Mouse (Mus musculus): ENCODE results near the gene Gm20388. TPM values are rescaled to one million over a fixed set of nuclear protein-coding genes. Genes with fewer than 3 reads are reported as not detected.

Gm20388 gene
- polyA plus RNA-seq, 1 experiment = 23.9 TPM

DNA sequence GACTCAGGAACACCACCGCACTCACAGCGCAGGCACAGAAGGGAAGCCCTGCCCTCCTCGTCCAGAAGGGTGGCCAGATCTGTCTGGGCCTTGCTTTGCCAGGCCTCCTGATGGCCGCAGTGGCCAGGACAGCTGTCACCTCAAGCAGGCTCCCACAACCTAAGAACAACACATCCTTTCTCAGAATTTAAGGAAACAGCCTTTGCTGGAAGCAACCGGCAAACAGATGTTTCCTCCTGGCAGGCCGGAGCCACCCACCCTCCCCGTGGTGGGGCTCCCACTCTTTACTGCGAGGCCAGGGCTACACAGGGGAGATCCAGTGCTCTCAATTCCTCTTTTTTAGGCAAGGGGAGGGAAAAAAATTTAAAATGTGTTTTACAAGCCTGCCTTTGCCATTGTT lies 2754.6 kb downstream of the Gm20388 start:
- Histone ChIP-seq H3K27ac (ENCODE audit: insufficient read depth, low read length) (0 out of 2 replicates have a peak overlapping the region, but pooled peaks have one; percentile 36), H3K4me1 (ENCODE audit: control insufficient read depth, insufficient read depth, low read length) (peaks cover 19% of the 10 kb centered on the region), H3K4me3 (ENCODE audit: insufficient read depth, low read length) (no peak overlapping the region)
- TF ChIP-seq POLR2A (IDR thresholded peaks at IDR 0.05; ENCODE audit: extremely low read depth, insufficient read depth, low read length) (no peak), CTCF (IDR thresholded peaks at IDR 0.05; ENCODE audit: extremely low read depth, insufficient read depth, low read length) (no peak)

- no peak overlapping the region; the same call in 1 of the 2 replicates for H3K27ac ChIP-seq (ENCODE audit: insufficient read depth, low read length)
- TF ChIP-seq CTCF (IDR thresholded peaks at IDR 0.05; ENCODE audit: extremely low read depth, insufficient read depth, low read length) = no peak
- TF ChIP-seq POLR2A (IDR thresholded peaks at IDR 0.05; ENCODE audit: extremely low read depth, insufficient read depth, low read length) = no peak
- no peak overlapping the region for H3K4me3 ChIP-seq (ENCODE audit: insufficient read depth, low read length)
- H3K4me1 ChIP-seq (ENCODE audit: control insufficient read depth, insufficient read depth, low read length) = peaks cover 18% of the 10 kb centered on the region
Observed at GRCm38 (mm10) chr8:122665667-122666316, 2755.2 kb downstream of the Gm20388 start.

- H3K4me3 ChIP-seq (ENCODE audit: insufficient read depth, low read length) = no peak overlapping the region
- no peak for TF ChIP-seq POLR2A (IDR thresholded peaks at IDR 0.05; ENCODE audit: extremely low read depth, insufficient read depth, low read length)
- TF ChIP-seq CTCF (IDR thresholded peaks at IDR 0.05; ENCODE audit: extremely low read depth, insufficient read depth, low read length) = no peak
- peaks cover 15% of the 10 kb centered on the region for H3K4me1 ChIP-seq (ENCODE audit: control insufficient read depth, insufficient read depth, low read length)
- H3K27ac ChIP-seq (ENCODE audit: insufficient read depth, low read length) = 0 out of 2 replicates have a peak overlapping the region, but pooled peaks have one; percentile 14
Observed at GRCm38 (mm10) chr8:122666338-122666764, 2755.7 kb downstream of the Gm20388 start.

GRCm38 (mm10) chr8:122666827-122667226 lies 2756.2 kb downstream of the Gm20388 start:
- H3K27ac ChIP-seq (ENCODE audit: insufficient read depth, low read length) = 0 out of 2 replicates have a peak overlapping the region, but pooled peaks have one; percentile 14
- H3K4me3 ChIP-seq (ENCODE audit: insufficient read depth, low read length) = no peak overlapping the region
- no peak for TF ChIP-seq CTCF (IDR thresholded peaks at IDR 0.05; ENCODE audit: extremely low read depth, insufficient read depth, low read length)
- no peak for TF ChIP-seq POLR2A (IDR thresholded peaks at IDR 0.05; ENCODE audit: extremely low read depth, insufficient read depth, low read length)
- peaks cover 12% of the 10 kb centered on the region for H3K4me1 ChIP-seq (ENCODE audit: control insufficient read depth, insufficient read depth, low read length)

GRCm38 (mm10) chr8:122667854-122668253 lies 2757.2 kb downstream of the Gm20388 start:
- no peak for TF ChIP-seq POLR2A (IDR thresholded peaks at IDR 0.05; ENCODE audit: extremely low read depth, insufficient read depth, low read length)
- TF ChIP-seq CTCF (IDR thresholded peaks at IDR 0.05; ENCODE audit: extremely low read depth, insufficient read depth, low read length) = no peak
- H3K27ac ChIP-seq (ENCODE audit: insufficient read depth, low read length) = no peak overlapping the region

DNA sequence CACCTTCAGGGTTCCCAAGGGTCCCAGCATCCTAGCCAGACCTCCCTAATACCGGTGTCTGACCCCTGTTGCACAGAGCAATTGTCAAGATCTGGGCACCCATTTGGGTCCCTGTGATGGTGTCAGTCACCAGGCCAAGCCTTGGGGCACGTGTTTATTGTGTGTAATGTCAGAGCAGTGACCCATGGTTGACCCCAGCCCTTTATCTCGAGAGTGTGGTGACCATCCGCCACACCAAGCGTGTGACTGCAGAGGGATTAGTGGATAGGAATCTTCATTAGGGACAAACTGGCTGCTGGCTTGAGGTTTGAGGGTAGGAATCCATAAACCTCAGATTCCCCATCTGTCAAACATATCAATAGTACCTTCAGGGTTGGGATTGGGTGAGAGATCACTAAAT lies 2758.7 kb downstream of the Gm20388 start:
- no peak for TF ChIP-seq CTCF (IDR thresholded peaks at IDR 0.05; ENCODE audit: extremely low read depth, insufficient read depth, low read length)
- TF ChIP-seq POLR2A (IDR thresholded peaks at IDR 0.05; ENCODE audit: extremely low read depth, insufficient read depth, low read length) = no peak
- Histone ChIP-seq H3K4me3 (ENCODE audit: insufficient read depth, low read length) (no peak overlapping the region), H3K27ac (ENCODE audit: insufficient read depth, low read length) (no peak overlapping the region), H3K4me1 (ENCODE audit: control insufficient read depth, insufficient read depth, low read length) (peaks cover 8% of the 10 kb centered on the region)

More at GRCm38 (mm10) chr8:122667854-122668253, 2757.2 kb downstream of the Gm20388 start:
- no peak overlapping the region for H3K4me3 ChIP-seq (ENCODE audit: insufficient read depth, low read length)
- peaks cover 12% of the 10 kb centered on the region for H3K4me1 ChIP-seq (ENCODE audit: control insufficient read depth, insufficient read depth, low read length)

GRCm38 (mm10) chr8:122670001-122670400 lies 2759.4 kb downstream of the Gm20388 start:
- Histone ChIP-seq H3K4me1 (ENCODE audit: control insufficient read depth, insufficient read depth, low read length) (peaks cover 6% of the 10 kb centered on the region), H3K27ac (ENCODE audit: insufficient read depth, low read length) (no peak overlapping the region), H3K4me3 (ENCODE audit: insufficient read depth, low read length) (no peak overlapping the region)
- TF ChIP-seq POLR2A (IDR thresholded peaks at IDR 0.05; ENCODE audit: extremely low read depth, insufficient read depth, low read length) (no peak), CTCF (IDR thresholded peaks at IDR 0.05; ENCODE audit: extremely low read depth, insufficient read depth, low read length) (no peak)

DNA sequence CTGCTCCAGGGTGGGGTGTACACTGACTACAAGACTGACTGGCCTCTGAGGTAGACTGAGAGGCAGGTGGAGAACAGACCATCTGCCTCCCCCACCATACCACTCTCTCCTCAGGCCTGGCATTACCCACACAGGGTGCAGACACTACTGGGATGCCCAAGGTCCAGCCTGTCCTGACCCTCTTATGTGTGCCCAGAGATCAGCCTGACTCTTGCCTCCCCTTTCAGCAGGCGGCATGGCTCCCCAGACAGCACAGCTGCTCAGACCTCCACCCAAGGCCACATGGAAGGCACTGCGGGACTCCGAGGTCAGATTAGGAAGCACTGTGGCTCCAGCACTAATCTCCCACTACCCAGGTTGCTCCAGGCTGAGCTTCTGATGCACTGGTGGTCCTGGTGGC lies 2760.1 kb downstream of the Gm20388 start:
- Histone ChIP-seq H3K4me1 (ENCODE audit: control insufficient read depth, insufficient read depth, low read length) (peaks cover 8% of the 10 kb centered on the region), H3K4me3 (ENCODE audit: insufficient read depth, low read length) (no peak overlapping the region), H3K27ac (ENCODE audit: insufficient read depth, low read length) (no peak overlapping the region)
- no peak for TF ChIP-seq POLR2A (IDR thresholded peaks at IDR 0.05; ENCODE audit: extremely low read depth, insufficient read depth, low read length)
- TF ChIP-seq CTCF (IDR thresholded peaks at IDR 0.05; ENCODE audit: extremely low read depth, insufficient read depth, low read length) = no peak

GRCm38 (mm10) chr8:122671894-122672293 lies 2761.3 kb downstream of the Gm20388 start:
- TF ChIP-seq POLR2A (IDR thresholded peaks at IDR 0.05; ENCODE audit: extremely low read depth, insufficient read depth, low read length) = no peak
- TF ChIP-seq CTCF (IDR thresholded peaks at IDR 0.05; ENCODE audit: extremely low read depth, insufficient read depth, low read length) = no peak
- H3K4me1 ChIP-seq (ENCODE audit: control insufficient read depth, insufficient read depth, low read length) = peaks cover 5% of the 10 kb centered on the region

DNA sequence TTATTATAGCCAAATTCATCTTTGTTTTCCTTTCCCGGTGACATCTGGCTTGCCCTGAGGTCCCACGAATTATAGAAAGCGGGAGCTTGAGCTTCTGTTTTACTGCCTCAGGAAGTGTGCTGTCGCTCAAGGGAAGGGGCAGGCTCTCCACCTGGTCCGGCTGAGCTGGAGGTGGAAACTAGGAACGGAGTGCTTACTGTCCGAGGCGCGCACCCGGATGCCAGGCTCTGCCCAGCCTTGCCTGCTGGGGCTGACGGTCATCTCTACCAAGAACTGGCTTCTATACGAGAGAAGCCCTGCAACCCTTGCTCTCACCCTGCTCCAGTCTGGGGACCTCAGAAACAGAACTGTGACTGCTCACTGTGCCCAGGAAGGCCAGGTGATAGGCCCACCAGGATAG lies 2763.3 kb downstream of the Gm20388 start:
- H3K27ac ChIP-seq (ENCODE audit: insufficient read depth, low read length) = no peak overlapping the region
- H3K4me3 ChIP-seq (ENCODE audit: insufficient read depth, low read length) = no peak overlapping the region
- TF ChIP-seq CTCF (IDR thresholded peaks at IDR 0.05; ENCODE audit: extremely low read depth, insufficient read depth, low read length) = no peak
- TF ChIP-seq POLR2A (IDR thresholded peaks at IDR 0.05; ENCODE audit: extremely low read depth, insufficient read depth, low read length) = no peak
- H3K4me1 ChIP-seq (ENCODE audit: control insufficient read depth, insufficient read depth, low read length) = peaks cover 5% of the 10 kb centered on the region

More at GRCm38 (mm10) chr8:122671894-122672293, 2761.3 kb downstream of the Gm20388 start:
- no peak overlapping the region for H3K4me3 ChIP-seq (ENCODE audit: insufficient read depth, low read length)
- H3K27ac ChIP-seq (ENCODE audit: insufficient read depth, low read length) = no peak overlapping the region

Data from cortical plate, adult 2 months (tissue).